Mouse (Mus musculus): ENCODE results near the gene Rps28.

Rps28 gene

DNA sequence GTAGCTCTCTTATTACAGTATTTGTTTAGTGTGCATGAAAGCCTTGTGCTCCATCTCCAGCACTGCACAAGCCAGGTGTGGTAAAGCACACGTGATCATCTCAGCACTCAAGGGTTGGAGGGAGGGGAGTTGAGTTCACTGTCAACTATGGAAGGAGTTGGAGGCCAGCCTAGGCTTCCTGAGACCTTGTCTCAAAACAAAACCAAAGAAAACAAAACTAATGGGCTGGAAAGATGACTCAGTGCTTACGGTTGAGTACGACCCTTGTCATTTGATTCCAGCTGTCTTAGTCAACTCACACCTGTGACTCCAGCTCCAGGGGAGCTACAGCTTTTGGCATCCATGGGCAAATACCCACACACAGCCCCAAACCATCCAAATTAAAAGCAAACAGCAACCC, 11.9 kb downstream of the Rps28 start:
- DNase-seq (ENCODE audit: low spot score) = no peak

DNA sequence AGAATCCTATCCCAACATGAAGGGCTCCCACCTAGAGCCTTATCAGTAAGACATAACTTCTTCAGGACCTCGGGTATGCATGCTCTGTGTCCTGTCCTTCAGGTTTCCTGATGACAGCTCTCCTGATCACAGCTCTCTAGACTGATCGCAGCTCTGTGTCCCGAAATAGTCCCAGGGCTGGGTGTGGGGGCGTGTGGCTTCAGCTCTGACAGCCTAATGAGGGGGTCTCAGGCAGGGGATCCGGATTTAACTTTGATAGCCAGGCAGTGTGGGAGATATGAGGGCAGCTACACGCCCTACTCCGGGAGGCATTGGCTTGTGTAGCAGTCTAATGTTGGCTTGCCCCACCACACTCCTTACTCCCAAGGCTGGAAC, 13.2 kb downstream of the Rps28 start:
- no peak for DNase-seq (ENCODE audit: low spot score)

DNA sequence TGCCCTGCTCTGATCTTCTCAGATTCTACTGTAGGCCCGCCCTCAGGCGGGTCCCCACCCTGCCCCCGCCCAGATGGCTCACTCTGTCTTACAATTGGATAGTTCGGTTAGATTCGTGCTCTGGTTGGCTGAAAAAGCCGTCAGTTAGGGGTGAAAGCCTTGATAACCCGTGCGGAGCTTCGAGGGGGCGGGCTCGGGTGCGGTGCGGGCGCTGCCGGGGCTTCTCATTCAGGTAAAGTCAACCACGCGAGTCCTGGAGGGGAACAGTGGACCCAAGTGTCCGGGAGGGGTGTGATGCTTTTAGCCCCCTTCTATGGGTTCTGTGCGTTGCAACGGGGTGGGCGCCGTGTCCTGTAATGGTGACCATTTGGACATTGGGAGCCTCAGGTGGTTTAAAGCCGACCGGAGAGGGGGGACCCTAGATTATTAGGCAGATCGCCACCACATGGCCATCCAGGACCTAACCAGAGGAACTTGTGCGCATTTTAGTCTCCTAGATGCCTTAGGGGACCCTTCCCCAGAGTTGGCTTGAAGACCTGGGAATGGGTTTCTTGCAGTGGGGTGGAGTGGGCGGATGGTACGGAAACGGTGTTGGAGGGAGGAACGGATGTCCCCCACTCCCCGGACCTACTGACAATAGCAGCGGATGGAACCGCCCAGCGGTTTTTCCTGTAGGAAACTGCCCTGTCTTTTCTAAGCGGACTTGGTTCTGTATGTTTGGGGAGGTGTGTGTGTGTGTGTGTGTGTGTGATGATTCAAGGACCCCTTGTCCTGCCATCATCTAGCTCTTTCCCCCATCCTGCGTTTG, 13.8 kb downstream of the Rps28 start, which contains the start of gene Kank3:
Gene Kank3 (plus strand): TSS at position 186 of the 808 bp plus-strand sequence.
- DNase-seq (ENCODE audit: low spot score) = peak; percentile 95

DNA sequence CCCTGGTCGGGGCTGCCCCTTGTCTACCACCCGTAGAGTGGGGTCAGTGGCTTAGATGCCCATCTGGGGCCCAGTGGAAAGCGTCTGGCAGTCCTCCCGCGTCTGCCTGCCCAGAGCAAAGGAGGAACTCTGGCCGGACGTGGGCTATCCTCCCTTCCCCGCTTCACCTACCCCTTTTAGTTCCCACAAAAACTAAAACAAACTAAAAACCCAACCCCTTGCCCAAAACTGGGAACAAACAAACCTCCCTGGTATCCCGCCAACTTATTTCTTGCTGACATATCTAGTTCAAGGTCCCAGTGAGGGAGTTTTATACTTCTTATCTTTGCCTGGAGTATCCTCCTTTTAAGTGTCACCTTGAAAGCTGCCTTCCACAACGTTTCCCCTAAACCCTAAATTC, 16.2 kb downstream of the Rps28 start:
- DNase-seq (ENCODE audit: low spot score) = no peak

DNA sequence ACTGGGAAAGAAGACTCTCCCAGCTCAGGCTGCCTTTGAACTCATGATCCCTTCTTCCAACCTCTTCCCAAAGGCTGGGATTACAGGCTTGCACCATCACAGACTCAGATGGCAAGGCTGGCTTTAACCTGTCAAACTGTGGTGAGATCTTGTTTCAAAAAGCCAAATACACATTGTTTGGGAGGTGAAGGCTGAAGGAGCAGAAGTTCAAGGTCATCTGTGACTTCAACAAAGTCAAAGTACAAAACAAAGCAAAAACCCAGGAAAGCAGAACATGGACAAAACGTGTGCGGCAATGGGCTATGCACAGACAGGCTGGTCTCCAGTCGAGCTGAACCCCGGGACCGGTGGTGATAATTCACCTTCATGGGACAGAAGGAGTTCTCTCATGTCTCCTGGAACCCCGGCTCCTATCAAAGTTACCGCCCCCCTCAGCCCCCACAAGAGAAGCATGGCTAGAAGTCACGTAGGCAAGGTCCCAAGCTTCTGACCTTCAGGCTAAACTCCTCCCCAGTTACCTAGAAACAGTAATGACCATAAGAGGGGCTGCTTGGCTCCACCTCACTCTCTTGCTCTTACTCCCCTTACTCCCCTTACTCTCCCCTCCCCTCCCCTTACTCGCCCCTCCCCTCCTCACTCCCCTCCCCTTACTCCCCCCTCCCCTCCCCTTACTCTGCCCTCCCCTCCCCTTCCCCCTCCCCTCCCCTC, 17.0 kb downstream of the Rps28 start:
- no peak for DNase-seq (ENCODE audit: low spot score)

DNA sequence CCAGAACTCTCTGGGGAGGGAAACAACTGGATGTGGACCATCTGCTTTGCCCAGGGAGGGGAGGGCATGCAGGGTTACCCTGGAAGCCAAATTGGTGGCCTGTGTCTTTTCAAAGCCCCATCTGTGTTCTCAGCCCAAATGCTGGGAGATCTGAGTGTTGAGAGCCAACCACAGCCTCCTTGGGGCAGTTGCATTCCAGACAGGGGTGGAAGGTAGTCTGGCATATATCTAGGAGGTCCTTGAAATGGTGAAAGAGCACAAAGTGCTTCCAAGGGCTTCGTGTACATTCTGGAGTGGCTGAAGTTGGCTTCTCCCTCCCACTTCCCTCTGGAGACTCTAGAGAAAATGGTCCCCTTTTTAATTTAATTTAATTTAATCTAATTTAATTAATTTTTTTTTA, 19.6 kb downstream of the Rps28 start:
- DNase-seq (ENCODE audit: low spot score) = no peak

DNA sequence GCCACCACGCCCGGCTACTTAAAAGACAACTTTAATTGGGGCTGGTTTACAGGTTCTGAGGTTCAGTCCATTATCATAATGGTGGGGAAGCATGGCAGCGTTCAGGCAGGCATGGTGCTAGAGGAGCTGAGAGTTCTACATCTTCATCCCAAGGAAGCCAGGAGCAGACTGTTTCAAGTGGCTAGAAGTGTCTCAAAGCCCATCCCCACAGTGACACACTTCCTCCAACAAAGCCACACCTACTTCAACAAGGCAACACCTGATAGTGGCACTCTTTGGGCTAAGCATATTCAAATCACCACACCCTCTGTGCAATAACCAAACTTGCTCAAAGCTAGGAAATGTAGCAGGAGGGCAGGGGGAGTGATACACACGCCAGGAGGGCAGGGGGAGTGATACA, 20.2 kb downstream of the Rps28 start:
- no peak for DNase-seq (ENCODE audit: low spot score)

DNA sequence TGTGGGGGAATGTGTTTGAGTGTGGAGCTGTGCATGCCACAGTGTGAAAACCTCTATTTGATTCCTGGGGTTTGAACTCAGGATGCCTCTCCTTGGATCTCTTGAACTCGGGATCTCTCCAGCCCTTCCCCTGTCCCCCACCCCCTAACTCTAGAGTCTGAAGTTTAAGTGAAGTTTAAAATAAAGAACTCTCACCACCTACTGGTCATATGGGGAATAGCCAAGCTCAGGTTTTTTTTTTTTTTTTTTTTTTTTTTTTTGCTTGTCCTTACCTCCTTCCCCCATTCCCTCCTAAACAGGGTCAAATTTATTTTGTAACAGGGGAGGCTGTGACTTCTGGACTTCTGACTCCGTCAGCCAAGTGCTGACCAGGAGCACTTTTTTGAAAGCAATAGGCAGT, 22.1 kb downstream of the Rps28 start:
- no peak for DNase-seq (ENCODE audit: low spot score)

DNA sequence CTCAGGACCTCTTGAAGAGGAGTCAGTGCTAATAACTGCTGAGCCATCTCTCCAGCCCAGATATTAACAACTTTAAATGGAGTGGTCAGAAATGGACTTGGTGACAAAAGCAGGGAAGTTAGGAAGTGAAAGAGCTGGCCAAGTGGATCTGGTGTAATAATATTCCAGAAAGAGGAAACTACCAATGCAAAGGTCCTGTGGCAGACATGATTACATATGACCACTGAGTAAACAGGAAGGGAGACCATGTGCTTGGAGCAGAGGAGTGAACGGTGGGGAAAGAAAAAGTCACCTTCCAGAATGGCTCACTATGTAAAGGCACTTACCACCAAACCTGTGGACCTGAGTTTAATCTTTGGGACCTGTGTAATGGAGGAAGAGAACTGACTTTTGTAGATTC, 25.1 kb downstream of the Rps28 start:
- DNase-seq (ENCODE audit: low spot score) = no peak

DNA sequence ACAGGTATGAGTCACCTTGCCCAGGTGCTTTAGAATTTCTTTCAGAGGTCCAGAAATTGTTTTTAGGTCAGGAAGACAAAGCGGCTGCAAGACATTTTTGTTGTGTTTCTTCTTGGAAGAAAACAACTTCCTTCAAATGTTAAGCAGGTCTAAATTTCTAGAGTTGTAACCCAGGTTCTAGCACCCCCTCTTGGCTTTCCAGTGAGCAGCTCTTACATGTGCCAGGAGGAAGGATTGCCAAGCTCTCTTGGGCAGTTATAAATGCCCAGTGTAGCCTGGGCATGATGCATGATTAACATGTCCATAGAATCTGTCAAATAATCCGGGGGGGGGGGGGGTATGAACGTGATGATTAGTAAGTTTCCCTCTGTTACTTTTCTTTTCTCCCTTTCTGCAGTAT, 26.1 kb downstream of the Rps28 start:
- DNase-seq (ENCODE audit: low spot score) = no peak

DNA sequence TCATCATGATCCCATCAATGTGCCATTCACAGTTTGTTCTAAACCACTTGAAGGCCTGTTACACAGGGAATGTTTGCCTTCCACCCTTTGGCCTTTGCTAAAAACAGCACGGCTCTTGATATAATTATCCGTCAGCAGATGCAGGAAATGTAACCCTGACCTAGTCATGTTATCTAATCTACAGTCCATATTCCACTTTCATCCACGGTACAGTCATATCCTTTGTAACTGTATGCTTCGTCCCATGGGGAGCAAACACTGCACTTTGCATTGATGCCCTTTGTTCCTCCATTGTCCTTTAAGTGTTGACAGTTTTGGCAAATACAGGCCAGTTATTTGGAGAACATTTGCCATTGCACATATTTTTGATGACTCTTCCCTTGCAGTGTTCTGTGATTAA, 35.6 kb downstream of the Rps28 start:
- DNase-seq (ENCODE audit: low spot score) = no peak

DNA sequence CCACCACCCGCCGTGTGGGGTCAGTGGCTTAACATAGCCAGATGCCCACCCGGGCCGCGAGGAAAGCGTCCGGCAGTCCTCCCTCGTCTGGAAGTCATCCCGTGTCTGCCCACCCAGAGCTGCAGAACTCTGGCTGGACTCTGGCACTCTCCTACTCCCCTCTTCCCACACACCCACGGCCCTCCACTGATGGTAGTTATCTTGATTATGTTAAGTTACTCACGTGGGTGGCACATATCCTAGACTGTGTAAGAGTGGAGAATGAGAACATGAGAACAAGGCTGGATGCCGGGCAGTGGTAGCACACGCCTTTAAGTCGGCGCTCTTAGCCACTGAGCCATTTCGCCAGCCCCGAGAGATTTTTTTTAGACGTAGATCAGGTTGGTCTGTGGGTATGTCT, 38.0 kb downstream of the Rps28 start:
- no peak for DNase-seq (ENCODE audit: low spot score)

DNA sequence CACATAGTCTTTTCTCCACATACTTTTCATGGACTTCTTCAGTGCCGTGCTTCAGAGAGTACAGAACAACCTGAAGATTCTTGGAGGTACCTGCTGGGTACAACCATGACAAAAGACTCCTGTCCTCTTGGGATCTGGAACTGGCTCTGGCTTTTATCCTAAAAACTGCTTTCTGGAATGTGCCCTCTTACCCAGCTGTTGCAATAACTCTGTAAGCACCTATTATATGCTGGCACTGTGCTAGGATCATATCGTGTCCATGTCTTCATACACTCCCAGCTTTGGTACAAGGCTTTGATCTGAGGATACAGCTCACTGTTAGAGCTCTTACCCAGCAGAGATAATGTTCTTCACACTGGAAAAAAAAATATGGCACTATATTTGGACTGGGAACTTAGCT, 39.4 kb downstream of the Rps28 start:
- DNase-seq (ENCODE audit: low spot score) = no peak

DNA sequence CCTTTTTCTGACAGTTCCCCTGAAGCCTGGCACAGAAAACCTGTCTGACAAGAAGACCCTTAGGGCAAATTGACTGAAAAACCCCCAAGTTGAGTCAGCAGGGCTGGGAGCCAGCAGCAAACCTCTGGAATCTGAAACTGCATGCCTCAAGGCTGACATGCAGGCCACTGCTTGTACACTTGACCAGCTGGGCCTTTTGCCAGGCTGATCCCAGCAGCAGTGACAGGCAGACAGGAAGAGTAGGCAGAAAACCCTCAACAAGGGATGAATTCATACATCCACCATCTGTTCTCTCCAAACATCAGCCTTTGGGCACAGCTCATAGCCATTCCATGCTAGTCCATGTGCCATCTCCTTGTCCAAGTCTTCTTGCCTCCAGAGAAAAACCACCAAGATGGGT, 41.0 kb downstream of the Rps28 start:
- DNase-seq (ENCODE audit: low spot score) = no peak

DNA sequence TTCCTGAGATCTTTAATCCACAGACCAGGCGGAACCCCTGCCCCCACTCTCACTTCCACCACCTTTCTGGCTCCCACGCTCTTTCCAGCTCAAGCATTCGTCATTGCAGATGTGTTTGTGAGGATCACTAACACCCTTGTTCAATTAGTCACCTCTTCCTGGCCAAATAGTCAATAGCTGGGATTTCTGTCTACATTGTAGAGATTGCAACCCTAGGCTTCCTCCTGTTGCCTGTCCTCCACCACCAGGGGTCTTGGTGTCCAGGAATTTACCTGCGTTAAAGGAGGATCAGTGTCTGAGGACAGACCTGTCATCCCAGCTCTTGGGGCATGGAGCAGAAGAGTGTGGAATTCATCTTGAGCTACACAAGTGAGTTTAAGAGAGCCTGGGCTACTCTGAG, 42.3 kb downstream of the Rps28 start:
- no peak for DNase-seq (ENCODE audit: low spot score)

DNA sequence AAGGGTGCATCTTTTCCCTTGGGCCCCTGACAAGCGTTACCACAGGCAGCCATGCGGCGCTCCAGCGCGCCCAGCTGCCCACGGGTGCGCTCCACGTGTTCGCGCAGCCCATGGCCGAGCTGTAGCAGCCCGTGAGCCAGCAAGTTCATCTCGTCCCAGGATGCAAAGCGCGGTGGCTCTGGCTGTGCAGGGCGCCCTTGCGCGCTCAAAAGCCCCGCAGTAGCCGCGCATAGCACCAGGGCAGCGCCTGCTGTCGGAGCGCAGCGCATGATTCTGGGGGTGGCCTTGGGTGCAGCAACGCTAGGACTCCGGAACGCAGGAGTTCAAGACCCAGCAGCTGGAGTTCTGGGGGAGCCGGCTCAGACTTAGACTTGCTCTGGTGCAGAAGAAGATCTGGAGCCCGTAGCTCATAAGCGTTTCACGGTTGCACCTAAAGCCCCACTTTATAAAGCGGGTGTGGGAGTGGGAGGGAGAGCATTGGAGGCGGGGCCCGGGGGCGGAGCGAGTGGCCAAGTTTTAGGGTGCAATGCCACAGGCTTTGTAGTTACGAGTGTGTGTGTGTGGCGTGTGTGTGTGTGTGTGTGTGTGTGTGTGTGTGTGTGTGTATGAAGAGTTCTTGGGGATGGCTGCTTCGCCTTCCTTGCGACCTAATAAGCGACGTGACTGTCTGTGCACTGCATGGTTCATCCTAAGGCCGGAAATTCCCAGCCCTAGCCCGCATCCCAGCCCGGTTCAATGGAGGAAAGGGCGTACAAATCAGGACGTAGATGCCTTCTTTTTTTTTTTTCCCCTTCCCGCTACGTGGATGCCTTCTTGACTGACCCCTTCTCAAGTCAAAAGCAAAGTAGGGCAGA, 43.0 kb downstream of the Rps28 start, which contains the start of gene Angptl4:
Gene Angptl4 (minus strand): TSS at position 707 of the 854 bp plus-strand sequence.
- peak; percentile 74 for DNase-seq (ENCODE audit: low spot score)

DNA sequence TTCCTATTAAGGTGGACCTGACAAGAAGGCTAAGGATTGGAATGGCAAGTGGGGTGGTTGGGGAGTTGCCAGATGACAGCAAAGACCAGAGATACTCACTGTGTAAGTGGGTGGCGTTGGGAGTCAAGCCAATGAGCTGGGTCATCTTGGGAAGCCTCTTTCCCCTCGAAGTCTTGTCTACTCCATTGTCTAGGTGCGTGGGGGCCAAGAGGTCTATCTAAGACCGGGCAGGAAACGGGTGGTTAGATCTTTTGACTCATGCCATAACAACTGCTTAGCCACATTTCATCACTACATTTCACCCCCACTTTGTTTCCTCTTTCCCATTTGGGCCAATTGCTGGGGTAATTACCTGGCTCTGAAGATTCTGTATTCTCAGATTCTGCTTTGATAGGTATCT, 43.9 kb downstream of the Rps28 start:
- no peak for DNase-seq (ENCODE audit: low spot score)

DNA sequence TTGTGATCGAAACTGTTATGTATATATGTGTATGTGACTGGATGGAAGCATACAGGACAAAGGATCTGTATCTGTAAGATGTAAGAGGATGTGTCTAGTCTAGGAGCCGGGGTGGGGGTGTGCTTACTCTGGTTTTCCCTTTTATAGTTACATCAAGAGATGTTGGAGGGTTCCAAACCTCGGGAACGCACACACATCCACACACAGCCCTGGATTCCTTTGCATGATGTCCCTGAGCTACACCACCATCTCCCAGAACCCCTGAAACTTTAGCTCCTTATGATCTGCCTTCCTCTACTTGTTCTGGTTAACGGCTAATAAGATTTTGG, 44.4 kb downstream of the Rps28 start:
- DNase-seq (ENCODE audit: low spot score) = no peak

DNA sequence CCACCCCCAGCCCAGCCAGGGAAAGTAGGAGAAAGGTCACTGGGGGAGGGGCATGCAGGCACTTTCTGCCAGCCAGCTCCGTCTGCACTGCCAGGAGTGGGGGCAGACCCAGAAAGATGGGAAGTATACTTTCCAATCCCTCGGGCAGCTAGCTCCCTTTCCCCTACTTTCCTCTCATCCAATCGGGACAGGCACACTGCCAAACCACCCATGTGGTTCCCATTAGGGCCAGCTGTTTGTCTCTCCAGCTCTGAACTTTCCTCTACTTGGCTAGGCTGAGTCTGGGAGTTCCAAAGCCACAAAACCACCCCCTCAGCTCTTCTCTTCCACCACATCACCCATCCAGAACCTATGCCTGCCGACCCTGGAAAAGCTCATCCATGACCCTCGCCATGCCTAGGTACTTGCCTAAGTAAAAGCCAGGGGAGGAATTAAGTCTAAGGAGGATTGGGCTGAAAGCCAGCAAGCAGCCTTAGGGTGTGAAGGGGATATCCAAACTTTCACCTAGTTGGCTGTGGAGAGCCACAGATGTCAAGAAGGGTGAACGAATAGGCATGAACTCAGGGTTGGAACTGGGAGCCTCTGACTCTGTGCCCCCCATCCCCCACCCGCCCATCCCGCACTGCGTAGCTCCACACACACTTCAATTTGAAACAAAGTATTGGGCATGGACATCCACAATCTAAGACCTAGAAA, 44.9 kb downstream of the Rps28 start:
- peak; percentile 71 for DNase-seq (ENCODE audit: low spot score)

DNA sequence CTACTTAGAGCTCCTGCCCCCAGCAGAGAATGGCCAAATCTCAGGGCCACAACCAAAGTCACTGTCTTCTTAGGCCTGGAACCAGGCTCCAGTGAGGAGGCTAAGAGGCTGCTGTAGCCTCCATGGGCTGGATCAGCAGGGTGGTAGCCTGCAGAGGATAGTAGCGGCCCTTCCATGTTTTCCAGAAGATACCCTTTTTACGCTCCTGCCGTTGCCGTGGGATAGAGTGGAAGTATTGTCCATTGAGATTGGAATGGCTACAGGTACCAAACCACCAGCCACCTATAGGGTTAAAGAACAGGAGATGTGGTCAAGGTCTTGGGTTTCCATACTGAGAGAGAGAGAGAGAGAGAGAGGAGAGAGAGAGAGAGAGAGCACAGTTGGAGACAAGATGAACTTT, 49.1 kb downstream of the Rps28 start:
- DNase-seq (ENCODE audit: low spot score) = no peak

DNA sequence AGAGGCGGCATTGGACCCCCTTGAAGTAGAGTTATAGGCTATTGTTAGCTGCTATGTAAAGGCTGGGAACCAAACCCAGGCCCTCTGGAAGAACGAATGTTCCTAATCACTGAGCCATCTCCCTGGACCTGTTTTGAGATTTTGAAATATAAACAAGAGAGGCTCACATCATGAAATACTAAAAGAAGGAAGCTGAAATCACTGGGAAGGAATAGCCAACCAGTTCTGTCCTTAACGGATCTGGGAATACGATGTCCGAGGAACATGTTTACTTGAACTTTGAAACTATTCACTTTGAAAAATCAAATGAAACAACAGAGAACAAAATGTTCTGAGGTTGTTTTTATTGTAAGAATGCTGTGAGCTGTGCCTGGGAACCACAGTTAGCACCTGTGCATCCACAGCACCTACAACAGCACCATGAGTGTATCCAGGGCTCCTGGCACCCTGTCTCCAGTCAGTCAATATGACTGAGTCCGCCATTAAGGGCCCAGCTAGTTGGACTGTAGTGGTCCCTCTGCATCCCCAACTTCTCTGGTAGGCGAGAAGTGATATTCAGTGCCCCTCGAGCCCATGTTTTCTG, 49.7 kb downstream of the Rps28 start:
- no peak for DNase-seq (ENCODE audit: low spot score)
